Mouse (Mus musculus): ENCODE data around the gene Bag5.
"Not testable (repeated sequence)": the region's sequence is repeated elsewhere in the genome, so short reads cannot be mapped to it uniquely, and the experiment has no call there.

Bag5 gene

DNA sequence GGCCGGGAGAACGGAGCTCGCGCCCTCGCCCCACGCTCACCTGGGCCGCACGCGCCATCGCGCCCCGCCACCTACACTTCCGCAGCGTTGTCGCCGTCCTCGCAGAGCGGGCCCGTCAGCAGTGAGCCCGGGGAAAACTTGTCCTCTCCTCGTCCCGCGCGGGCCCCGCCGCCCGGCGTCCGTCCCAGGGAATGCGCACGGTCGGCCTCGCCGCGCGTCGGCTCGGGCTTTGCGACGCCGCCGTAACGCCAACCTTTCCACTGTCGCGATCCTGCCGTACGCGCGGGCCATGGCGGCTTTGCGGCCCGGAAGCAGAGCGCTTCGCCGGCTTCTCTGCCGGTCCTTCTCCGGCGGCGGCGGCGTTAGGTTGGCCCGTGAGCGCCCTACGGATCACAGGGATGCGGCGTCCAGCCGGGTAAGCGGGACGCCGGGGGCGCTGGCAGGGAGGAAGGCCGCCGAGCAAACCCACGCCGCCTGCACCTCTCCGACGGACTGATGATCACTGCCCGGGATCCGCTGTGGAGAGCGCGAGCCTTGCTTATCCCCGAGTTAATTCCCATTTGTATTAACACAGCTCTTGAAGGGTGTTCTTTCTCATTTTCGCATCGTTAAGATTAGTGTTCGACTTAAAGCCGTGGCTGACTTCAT lies at the start of gene Bag5, which contains the start of gene Apopt1:
Gene Bag5 (minus strand): TSS at position 254 of the 648 bp plus-strand sequence.
Gene Apopt1 (plus strand): TSS at position 258 of the 648 bp plus-strand sequence.
- DNase-seq (ENCODE audit: low spot score), result peak; percentile 92

DNA sequence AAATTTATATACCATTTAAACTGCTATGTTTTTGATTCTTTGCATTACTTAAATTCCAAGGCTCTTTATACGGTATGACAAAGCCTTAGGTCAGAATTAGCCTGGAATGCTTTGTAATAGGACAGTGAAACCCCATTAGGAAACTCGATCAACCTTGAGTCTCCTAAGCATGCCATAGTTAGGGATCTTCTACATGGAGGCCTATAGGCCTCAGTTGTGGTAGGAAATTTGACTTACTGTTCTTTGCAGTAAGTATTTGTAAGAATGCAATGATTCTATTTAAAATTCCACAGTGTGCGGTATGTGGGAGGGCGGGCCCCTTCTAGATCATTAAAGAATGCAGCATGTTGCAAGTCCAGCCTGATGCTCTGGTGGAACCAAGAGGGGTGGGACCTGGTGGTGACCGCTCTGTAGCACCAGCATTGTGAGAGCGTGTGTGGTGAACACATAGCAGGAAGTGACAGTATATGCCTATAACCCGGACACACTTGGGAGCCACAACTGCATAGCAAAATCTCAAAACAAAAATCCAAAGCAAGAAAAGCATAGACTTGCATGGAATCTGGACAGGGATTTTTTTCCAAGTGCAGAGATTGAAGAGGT lies 47.4 kb upstream of the Bag5 start:
- no peak for DNase-seq (ENCODE audit: low spot score)

- DNase-seq (ENCODE audit: low spot score), result peak; percentile 53
Measured at GRCm38 (mm10) chr12:111759176-111760061, 46.4 kb upstream of the Bag5 start.

DNA sequence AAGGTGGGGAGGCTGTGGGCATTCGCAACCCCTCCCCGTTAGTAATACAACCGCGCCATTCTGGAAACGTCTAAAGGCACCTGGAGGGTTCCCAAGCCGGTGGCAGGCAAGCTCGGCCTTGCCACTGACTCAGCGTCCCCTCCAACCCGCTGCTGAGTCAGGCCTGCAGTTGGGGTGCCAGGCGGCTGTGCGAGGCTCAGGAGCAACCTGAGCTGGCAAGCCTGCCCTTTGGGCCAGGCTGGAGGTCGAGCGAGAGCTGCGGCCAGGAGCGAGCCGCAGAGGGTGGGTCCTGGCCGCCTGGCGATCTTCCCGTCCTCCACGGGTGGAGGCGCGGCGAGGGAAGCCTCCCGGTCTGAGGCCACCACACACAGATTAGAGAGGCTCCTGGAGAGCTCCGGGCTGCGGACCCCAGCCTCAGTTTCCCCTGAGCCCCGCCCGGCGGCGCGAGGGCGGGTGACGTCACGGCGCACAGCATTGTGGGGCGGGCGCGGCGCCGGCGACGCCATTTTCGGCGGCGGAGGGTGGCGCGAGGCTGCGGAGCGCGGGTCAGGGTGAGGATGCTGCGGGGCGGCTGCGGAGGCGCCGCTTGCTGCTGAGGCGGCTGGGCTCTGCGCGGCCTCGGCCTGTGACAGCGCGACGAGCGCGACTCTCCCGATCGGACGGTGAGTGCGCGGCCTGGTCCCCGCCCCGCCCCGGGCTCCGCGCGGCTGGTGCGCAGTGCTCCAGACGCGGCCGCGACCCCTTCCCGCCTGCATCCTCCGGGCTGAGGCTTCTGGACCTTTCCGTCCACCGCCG lies 45.5 kb upstream of the Bag5 start, which contains the start of gene Klc1:
Gene Klc1 (plus strand): TSS at position 469 of the 795 bp plus-strand sequence.
- DNase-seq (ENCODE audit: low spot score), result peak; percentile 74

DNA sequence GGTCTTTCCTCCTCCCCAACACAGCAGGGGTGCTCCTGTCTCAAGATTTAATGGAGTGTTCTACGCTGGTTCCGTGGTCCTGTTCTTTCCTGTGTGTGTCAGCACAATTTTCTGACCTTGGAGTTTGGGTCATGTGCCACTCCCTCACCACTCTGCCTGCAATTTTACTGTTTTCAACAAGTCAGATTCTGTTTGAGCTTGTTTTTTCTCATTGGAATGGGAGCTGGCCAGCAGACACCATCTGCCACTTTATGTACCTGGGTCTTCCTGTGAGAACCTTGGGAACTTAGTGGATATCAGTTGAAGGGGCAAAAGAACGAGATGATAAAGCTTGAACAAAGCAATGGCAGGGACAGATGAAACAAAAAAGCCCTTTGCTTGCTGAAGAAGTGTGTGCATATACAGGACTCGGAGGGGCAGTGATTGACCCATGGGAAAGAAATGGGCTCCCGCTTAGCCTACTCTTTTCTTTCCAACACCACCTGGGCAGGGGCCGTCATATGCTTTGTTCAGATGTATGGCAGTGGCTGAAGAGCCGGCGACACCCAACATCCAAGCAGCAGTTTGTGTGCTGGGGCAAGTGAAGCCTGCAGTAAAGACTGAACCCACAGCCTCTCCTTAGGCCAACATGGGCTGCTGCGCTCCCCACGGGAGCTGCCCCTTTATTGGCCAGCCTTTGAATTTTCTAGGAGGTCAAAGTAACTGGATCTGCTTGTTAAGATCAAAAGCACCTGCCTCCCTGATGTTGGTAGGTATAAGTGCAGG lies 44.7 kb upstream of the Bag5 start:
- no peak for DNase-seq (ENCODE audit: low spot score)

- DNase-seq (ENCODE audit: low spot score), result no peak
Measured at GRCm38 (mm10) chr12:111756698-111757082, 43.6 kb upstream of the Bag5 start.

DNA sequence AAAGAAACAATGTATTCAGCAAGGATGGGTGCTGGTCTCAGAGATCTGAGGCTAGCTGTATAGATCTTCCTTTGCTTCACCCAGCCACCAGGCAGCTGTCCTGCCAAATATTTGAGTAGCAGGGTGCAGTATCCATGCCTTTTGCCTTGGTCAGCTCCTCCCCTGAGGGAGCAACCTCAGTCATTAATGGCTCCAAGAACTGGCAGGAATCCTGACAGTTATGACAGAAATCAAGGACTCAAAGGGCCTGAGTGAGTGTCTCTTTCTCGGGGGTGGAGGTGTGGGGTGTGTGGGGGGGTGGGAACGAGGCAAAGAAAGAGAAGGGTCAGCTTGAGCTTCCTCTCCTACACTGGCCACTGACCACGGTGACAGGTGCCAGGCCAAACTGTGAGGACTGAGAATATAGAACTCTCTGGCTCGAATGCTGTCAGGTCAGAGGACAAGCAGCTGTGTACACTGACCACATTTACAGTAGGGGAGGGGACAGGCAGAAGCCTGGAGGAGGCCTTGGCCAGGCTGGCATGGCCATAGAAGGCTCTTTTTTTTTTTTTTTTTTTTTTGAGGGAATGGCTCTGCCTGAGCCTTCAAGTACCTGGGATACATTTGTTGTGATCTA lies 43.1 kb upstream of the Bag5 start:
- DNase-seq (ENCODE audit: low spot score), result no peak

DNA sequence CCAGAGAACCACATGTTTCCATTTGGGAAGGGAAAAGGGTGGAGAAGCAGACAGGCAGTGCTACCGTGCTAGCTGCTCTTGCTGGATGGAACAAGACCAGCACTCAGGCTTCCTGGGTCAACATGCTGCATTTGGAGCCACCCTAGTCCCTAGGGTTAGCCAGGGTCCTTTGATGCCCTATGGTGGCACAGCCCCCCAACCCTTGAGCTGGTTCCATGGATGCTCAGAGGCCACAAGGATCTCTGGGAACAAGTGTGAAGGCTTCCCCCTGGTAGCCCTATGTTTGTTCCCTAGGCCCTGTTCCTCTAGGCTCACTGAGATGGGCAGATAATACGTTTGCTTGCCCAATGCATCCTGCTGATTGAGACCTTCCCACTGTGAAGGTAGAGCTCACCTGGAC lies 42.2 kb upstream of the Bag5 start:
- DNase-seq (ENCODE audit: low spot score), result no peak

DNA sequence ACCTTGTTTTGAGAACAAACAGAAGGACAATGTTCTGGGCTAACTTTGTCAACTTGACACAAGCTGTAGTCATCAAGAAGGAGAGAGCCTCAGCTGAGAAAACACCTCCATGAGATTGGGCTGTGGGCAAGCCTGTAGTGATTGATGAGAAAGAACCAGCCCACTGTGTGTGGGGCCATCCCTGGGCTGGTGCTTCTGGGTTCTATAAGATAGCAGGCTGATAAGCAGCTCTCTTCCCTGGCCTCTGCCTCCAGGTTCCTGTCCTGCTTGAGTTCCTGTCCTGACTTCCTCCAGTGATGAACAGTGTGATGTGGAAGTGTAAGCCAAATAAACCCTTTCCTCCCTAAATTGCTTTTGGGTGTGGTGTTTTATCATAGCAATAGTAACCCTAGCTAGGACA lies 41.7 kb upstream of the Bag5 start:
- DNase-seq (ENCODE audit: low spot score), result no peak

DNA sequence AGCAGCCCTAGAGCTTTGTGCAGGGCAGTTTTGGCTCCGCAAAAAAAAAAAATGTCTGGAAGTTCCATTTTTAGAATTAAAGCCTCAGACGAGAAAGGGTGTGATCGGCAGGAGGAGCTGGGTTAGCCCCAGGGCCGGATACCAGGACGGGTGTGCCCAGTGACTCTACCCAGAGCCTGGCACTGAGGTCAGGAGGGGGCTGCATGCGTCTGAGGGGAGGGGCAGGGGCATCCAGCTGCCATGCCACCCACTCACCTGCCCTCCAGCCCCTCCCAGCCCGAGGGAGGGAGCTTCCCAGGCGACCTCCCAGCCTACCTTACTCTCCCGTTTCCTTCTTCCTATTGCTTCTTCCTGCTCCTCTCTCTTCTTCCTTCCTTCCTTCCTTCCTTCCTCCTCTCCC lies 40.3 kb upstream of the Bag5 start:
- DNase-seq (ENCODE audit: low spot score), result no peak

DNA sequence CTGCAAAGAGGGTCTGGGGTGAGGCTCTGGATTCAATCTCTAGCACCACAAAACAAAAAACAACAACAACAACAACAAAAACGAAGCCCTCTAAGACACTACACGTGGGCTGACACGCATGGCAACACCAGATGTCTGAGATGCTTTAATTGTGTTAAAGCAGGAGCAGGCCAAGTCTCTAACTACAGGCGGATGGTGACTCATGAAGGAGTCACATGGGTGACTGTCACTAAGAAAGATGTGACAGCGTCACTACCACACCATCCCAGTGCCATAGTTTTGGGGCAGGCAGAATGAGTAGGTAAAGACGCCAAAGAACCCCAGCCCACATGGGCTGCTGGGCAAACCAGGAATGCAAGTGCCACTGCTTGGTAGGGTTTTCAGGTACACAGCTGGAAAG lies 39.4 kb upstream of the Bag5 start:
- no peak for DNase-seq (ENCODE audit: low spot score)

GRCm38 (mm10) chr12:111750739-111751138 lies 37.7 kb upstream of the Bag5 start:
- no peak for DNase-seq (ENCODE audit: low spot score)

DNA sequence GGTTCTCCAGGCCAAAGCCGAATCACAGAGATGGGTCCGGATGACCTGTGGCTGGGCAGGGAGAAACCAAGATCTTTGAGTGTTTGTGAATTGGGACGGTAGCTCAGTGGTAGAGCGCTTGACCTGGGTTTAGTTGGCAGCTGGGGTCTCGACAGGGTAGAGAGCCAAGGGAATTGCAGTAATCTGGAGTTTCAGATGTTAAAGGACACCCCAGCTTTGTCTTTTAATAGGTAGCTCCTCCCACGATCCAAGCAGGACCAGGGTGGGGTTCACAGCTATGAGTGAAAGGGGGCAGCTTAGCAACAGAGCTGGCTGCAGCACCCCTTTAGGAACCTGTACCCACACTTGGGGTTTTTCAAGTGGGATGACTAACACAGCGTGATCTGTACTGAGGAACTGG lies 34.4 kb upstream of the Bag5 start:
- DNase-seq (ENCODE audit: low spot score), result no peak

GRCm38 (mm10) chr12:111746091-111746490 lies 33.0 kb upstream of the Bag5 start:
- peak; percentile 79 for DNase-seq (ENCODE audit: low spot score)

DNA sequence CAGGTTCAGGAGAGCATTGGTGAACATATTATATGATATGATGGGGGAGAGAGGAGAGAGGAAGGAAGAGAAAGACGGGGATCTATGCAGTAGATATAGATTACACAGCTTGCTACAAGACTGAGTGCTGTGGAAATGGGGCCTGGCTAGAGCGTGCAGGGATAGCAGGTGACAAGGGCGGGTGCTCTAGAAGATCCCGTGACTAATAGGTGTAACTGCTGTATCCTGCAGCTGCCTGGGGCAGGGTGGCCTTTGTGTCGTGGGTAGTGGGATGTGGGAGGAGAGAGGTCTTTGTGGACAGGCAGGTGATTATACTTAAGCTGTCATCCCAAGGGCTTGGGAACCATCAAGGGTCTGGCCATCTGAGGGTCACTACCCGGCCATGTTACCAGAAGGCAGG lies 32.2 kb upstream of the Bag5 start:
- DNase-seq (ENCODE audit: low spot score), result no peak

DNA sequence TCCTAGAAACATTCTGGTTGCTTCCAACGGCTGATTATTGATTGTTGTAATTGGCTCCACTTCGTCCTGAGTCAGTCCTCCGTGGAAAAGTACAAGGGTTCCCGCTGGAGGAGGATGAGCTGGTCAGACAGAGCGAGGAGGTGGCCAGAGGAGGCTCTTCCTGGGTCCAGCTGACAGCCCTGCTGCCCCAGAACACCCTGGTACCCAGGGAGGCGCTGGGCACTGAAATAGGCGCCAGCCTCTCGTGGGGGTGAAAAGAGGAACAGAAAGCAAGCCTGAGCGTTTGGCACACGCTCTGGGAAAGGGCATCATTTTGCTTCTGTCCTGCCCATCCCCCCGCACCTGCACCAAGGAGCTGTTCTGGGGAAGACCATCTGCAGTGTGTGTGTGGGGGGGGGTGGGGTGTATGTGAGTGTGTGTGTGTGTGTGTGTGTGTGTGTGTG lies 30.9 kb upstream of the Bag5 start:
- no peak for DNase-seq (ENCODE audit: low spot score)

DNA sequence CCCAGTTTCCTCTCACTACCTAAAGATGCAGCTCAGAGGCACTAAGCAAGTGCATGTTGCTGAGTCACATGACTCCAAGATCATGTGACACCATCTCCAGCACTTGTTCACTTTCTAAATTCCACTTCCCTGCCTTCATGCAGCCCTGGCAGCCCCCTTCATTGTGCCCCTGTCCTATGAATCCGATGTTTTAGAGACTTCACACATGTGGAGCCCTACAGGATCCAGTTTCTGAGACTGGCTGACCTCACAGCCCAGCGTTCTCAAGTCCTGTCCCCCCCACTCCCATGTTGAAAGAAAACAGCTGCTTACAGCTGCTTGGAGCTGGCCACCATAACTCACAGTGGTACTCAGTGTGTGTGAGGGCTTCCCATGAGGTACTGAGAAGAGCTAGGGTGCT lies 30.4 kb upstream of the Bag5 start:
- DNase-seq (ENCODE audit: low spot score), result peak; percentile 31

GRCm38 (mm10) chr12:111741338-111741737 lies 28.3 kb upstream of the Bag5 start:
- DNase-seq (ENCODE audit: low spot score), result no peak

DNA sequence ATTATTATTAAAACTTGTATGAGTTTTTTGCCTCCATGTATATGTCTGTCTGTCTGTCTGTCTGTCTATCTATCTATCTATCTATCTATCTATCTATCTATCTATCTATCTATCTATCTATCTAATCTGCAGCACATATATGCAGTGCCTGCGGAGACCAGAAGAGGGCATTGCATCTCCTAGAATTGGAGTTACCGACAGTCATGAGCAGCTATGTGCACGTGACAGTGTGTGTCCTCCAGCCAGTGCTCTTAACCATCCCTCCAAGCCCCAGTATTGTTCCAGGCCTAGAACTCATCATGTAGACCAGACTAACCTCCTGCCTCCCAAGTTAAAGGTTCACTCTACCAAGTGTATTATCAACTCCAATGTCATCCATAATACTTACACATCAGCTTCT lies 25.7 kb upstream of the Bag5 start:
- DNase-seq (ENCODE audit: low spot score), result peak; percentile 64

GRCm38 (mm10) chr12:111737370-111737769 lies 24.3 kb upstream of the Bag5 start:
- DNase-seq (ENCODE audit: low spot score), result no peak

- not testable (repeated sequence) for DNase-seq (ENCODE audit: low spot score)
Measured at GRCm38 (mm10) chr12:111736676-111737075, 23.6 kb upstream of the Bag5 start.
